Mouse (Mus musculus) spleen, adult 2 months (tissue): ENCODE results near the gene Ereg. TPM values are rescaled to one million over a fixed set of nuclear protein-coding genes. Genes with fewer than 3 reads are reported as not detected.

Experiments used
- DNase-seq, 2 experiments: peaks; one replicate each; pipeline versions ENCODE4 v3.0.0 to v3.0.0-alpha.2; 2012 to 2021; ENCODE audit warnings: low spot score in 2 of 2, low read depth in 1 of 2
- H3K27ac ChIP-seq: fragments of 200-500 bp; 2 replicates; pipeline ENCODE4 v1.5.1; 2012; ENCODE audit warnings: low read length, inconsistent platforms; ENCODE audit not compliant: insufficient read depth
- H3K27me3 ChIP-seq: fragments of 200-500 bp; 2 replicates; pipeline ENCODE4 v1.6.1; 2012; ENCODE audit warnings: mild to moderate bottlenecking, moderate library complexity, low read length, inconsistent platforms; ENCODE audit not compliant: control insufficient read depth, insufficient read depth
- H3K36me3 ChIP-seq: fragments of 200-500 bp; 2 replicates; pipeline ENCODE4 v1.6.1; 2012; ENCODE audit warnings: mild to moderate bottlenecking, low read length, inconsistent platforms; ENCODE audit not compliant: control insufficient read depth, insufficient read depth
- H3K4me1 ChIP-seq: fragments of 200-500 bp; 2 replicates; pipeline ENCODE4 v1.6.1; 2011; ENCODE audit warnings: inconsistent platforms; ENCODE audit not compliant: control insufficient read depth, insufficient read depth, insufficient read length
- H3K4me3 ChIP-seq: fragments of 200-500 bp; 2 replicates; pipeline ENCODE4 v1.5.1; 2011; ENCODE audit warnings: mild to moderate bottlenecking, inconsistent platforms; ENCODE audit not compliant: insufficient read depth, insufficient read length; ENCODE audit errors: extremely low read depth
- CTCF ChIP-seq: fragments of 200-500 bp; IDR thresholded peaks from 2 replicates; pipeline ENCODE4 v1.5.1; 2011; ENCODE audit warnings: mild to moderate bottlenecking, inconsistent platforms; ENCODE audit not compliant: insufficient read depth, insufficient read length, insufficient replicate concordance; ENCODE audit errors: extremely low read depth
- POLR2A ChIP-seq: fragments of 200-500 bp; IDR thresholded peaks from 2 replicates; pipeline ENCODE4 v1.6.1; 2011; ENCODE audit warnings: low read depth, low read length, inconsistent platforms
- WGBS: fragments of 180-500 bp; shearing (Covaris S2); methylation state at CpG from one replicate; pipeline ENCODE4 v1.1.7; 2018; 5-methylcytosine and 5-hydroxymethylcytosine counted together
- polyA plus RNA-seq: library from polyadenylated mRNA; depleted of rRNA; stranded (reverse); fragments of >200 nt; gene quantifications from 2 replicates; pipeline ENCODE4 v1.2.3, GENCODE M21; 2012

Gene Ereg
- polyA plus RNA-seq, 1 experiment, result not detected

- TF ChIP-seq CTCF (no peak), POLR2A (no peak)
- Histone ChIP-seq H3K4me3 (no peak overlapping the region), H3K27me3 (no peaks in the 10 kb centered on the region), H3K36me3 (no peaks in the 10 kb centered on the region), H3K4me1 (no peaks in the 10 kb centered on the region), H3K27ac (no peak overlapping the region)
- 5% methylated on average over 2 of the region's 2 CpGs for WGBS
- DNase-seq, result no peak
These were observed 35.9 kb upstream of the Ereg start for GRCm38 (mm10) chr5:91038547-91038946.

GRCm38 (mm10) chr5:91038963-91039362 is 35.5 kb upstream of the Ereg start:
- WGBS, result 80% methylated on average over 2 of the region's 2 CpGs
- Histone ChIP-seq H3K36me3 (no peaks in the 10 kb centered on the region), H3K27me3 (no peaks in the 10 kb centered on the region), H3K4me1 (no peaks in the 10 kb centered on the region), H3K4me3 (no peak overlapping the region), H3K27ac (no peak overlapping the region)
- DNase-seq, result no peak
- TF ChIP-seq CTCF, result no peak
- no peak for TF ChIP-seq POLR2A

GRCm38 (mm10) chr5:91047987-91048386 is 26.4 kb upstream of the Ereg start:
- DNase-seq, result no peak
- 82% methylated on average over 6 of the region's 6 CpGs for WGBS
- no peak overlapping the region for H3K27ac ChIP-seq
- no peak overlapping the region for H3K4me3 ChIP-seq
- H3K4me1 ChIP-seq, result no peaks in the 10 kb centered on the region
- no peaks in the 10 kb centered on the region for H3K27me3 ChIP-seq
- H3K36me3 ChIP-seq, result no peaks in the 10 kb centered on the region
- TF ChIP-seq CTCF (no peak), POLR2A (no peak)

DNA sequence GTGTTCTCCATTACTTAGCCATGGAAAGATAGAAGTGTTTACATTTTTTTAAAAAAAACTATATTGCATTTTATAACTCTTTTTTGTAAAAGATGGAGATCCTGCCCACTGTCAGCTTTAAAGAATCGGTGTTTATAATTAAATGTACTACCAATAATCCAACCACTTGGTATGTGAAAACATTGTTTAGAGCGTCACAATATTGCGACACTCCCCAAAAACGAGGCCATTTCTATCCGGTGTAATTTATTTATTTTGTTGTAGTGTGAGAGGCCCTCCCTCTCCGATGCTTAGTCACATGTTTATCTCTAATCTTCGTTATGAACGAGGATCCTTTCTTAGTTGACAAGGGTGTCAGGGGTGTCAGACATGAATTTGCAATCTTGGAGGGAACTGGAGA is 26.0 kb upstream of the Ereg start:
- Histone ChIP-seq H3K4me3 (no peak overlapping the region), H3K27me3 (no peaks in the 10 kb centered on the region), H3K27ac (no peak overlapping the region), H3K36me3 (no peaks in the 10 kb centered on the region), H3K4me1 (no peaks in the 10 kb centered on the region)
- WGBS, result 83% methylated on average over 8 of the region's 8 CpGs
- no peak for DNase-seq
- no peak for TF ChIP-seq POLR2A

DNA sequence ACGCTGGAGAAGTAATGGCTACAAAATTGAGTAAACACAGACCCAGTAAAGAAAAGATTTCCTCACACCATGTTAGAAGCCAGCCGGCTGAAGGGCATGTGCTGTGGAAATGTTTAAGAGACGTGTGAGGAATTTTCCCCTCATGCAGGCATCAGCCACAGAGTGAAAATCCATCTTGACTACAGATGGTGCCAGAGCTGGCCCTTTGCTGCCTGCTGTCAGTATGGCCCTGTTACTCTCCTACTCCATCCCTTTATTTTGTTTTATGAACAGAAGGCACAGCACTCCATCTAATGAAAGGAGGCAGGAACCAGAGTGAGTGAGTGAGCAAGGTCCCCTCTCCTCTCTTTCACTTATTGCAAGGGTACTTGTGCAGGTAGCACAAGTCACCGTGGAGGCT is 2.1 kb upstream of the Ereg start:
- 80% methylated on average over 4 of the region's 4 CpGs for WGBS
- TF ChIP-seq CTCF, result no peak
- no peak for TF ChIP-seq POLR2A
- no peak for DNase-seq
- no peaks in the 10 kb centered on the region for H3K4me1 ChIP-seq
- H3K27ac ChIP-seq, result no peak overlapping the region
- no peaks in the 10 kb centered on the region for H3K36me3 ChIP-seq
- H3K27me3 ChIP-seq, result peaks cover 3% of the 10 kb centered on the region
- H3K4me3 ChIP-seq, result no peak overlapping the region

GRCm38 (mm10) chr5:91073626-91074025 is 796 bp upstream of the Ereg start:
- TF ChIP-seq CTCF (no peak), POLR2A (no peak)
- Histone ChIP-seq H3K36me3 (no peaks in the 10 kb centered on the region), H3K27ac (no peak overlapping the region), H3K4me3 (no peak overlapping the region), H3K27me3 (peaks cover 3% of the 10 kb centered on the region), H3K4me1 (no peaks in the 10 kb centered on the region)
- 38% methylated on average over 8 of the region's 8 CpGs for WGBS
- DNase-seq, result no peak

GRCm38 (mm10) chr5:91074026-91074425 is 396 bp upstream of the Ereg start:
- no peak for DNase-seq
- TF ChIP-seq CTCF (no peak), POLR2A (no peak)
- 39% methylated on average over 8 of the region's 8 CpGs for WGBS
- Histone ChIP-seq H3K27me3 (peaks cover 3% of the 10 kb centered on the region), H3K4me1 (no peaks in the 10 kb centered on the region), H3K4me3 (no peak overlapping the region), H3K27ac (no peak overlapping the region), H3K36me3 (no peaks in the 10 kb centered on the region)

DNA sequence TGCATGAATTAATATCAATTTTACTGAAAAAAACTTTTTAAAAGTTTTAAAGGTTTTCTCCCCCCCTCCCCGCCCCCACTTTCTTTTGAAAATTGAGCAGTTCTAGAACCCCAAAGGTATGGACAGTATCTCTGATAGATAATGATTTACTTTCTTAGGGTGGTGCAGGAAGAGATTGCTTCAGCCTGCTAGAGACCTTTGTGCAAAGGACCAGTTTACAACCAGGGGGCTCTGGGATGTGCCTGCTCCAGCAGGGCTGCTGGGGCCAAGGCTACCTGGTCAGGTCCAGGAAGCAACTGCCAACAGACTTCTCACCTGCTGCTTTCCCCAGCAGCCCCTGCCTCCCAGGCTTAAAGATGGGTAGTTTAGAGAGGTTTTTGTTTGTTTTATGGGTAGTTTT is 599 bp downstream of the Ereg start:
- no peak overlapping the region for H3K27ac ChIP-seq
- no peaks in the 10 kb centered on the region for H3K4me1 ChIP-seq
- no peak overlapping the region for H3K4me3 ChIP-seq
- peaks cover 3% of the 10 kb centered on the region for H3K27me3 ChIP-seq
- WGBS, result 78% methylated on average over 1 of the region's 1 CpGs
- no peaks in the 10 kb centered on the region for H3K36me3 ChIP-seq
- DNase-seq, result no peak
- TF ChIP-seq CTCF, result no peak
